In the genomic region with DNA sequence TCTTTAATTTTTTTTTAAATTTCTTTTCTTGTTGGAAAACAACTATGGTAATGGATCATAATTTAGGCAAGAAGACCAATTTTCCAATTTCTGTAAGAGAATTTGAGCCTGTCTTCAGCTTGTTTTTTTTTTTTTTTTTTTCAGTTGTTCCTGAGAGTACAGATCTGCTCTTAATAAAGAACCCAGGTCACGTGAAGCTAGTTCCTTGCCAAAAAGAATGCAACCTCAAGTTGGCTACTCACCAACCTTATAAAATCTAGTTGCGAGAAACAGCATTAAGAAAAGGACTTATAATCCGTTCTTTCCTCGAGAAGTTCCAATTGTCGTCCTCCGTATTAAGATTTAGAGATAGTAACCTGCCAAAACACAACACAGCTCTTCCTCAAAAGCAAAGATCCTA, we compare ENCODE assay signal across 26 mouse cellular contexts. TPM values are rescaled to one million over a fixed set of nuclear protein-coding genes. Genes with fewer than 3 reads are reported as not detected.
DNase-seq lines count a peak whose midpoint lies in the region; TF ChIP-seq lines count a peak whose summit lies in the region.
"Had no signal": no experiment of that assay in that cellular context is flagged by ENCODE, and none has a peak within 500 bp of the region (broad histone marks: within the 10 kb centered on the region; RNA-seq: fewer than 3 reads in every experiment).

No protein-coding gene starts in this region.

- no peak for TF ChIP-seq CTCF in C2C12 (IDR thresholded peaks at IDR 0.05; ENCODE audit: control insufficient read depth, insufficient read depth, insufficient read length)
- TF ChIP-seq CTCF in embryonic fibroblast, embryonic 13.5 days (IDR thresholded peaks at IDR 0.05; ENCODE audit: borderline replicate concordance, insufficient read depth, low read length), result no peak

- H3ac ChIP-seq in C2C12 (ENCODE audit: control insufficient read depth, insufficient read length, low read depth) (no peak overlapping the region), myocyte (ENCODE audit: control insufficient read depth, insufficient read length) (no peak overlapping the region)

- H3K79me3 ChIP-seq in C2C12 (ENCODE audit: low read depth), result no peaks in the 10 kb centered on the region

- peak; percentile 65 for DNase-seq in NIH3T3 (ENCODE audit: low read depth)
- no peak for DNase-seq in kidney, postnatal 36 days
- DNase-seq in kidney, adult 11 months, result no peak
- DNase-seq: adrenal gland, adult 2 months; cerebellum, adult 8-10 months; cerebellum, postnatal 36 days; gastrocnemius, postnatal 36 days; heart, adult 2 months; heart, postnatal 10 days; kidney, adult 18-20 months; layer of hippocampus, postnatal 36 days; left cerebral cortex, postnatal 4 days; lung, embryonic 14.5 days; lung, postnatal 14 days; midbrain, embryonic 14.5 days; retina, postnatal 1 day; right cerebral cortex, postnatal 14 days had no signal

- H3K4me1 ChIP-seq in embryonic fibroblast, embryonic 13.5 days (ENCODE audit: control insufficient read depth, insufficient read depth, low read length), result peaks cover 2% of the 10 kb centered on the region
- H3K4me1 ChIP-seq: heart, embryonic 13.5 days; hindbrain, embryonic 15.5 days; kidney, embryonic 15.5 days; liver, embryonic 15.5 days; neural tube, embryonic 15.5 days had no signal

- H3K27ac ChIP-seq in embryonic fibroblast, embryonic 13.5 days (ENCODE audit: insufficient read depth, low read length), result peak overlapping the region; percentile 34; the same call in 1 of the 2 replicates
- H3K27ac ChIP-seq: heart, adult 2 months; heart, embryonic 13.5 days; hindbrain, embryonic 15.5 days; kidney, embryonic 15.5 days; liver, embryonic 15.5 days; neural tube, embryonic 15.5 days had no signal

- H3K4me3 ChIP-seq in C2C12 (ENCODE audit: insufficient read depth, poor library complexity, severe bottlenecking), result no peak overlapping the region
- no peak overlapping the region for H3K4me3 ChIP-seq in embryonic fibroblast, embryonic 13.5 days (ENCODE audit: insufficient read depth, low read length)
- H3K4me3 ChIP-seq in myocyte, result no peak overlapping the region
- H3K4me3 ChIP-seq: heart, adult 2 months; heart, embryonic 13.5 days; hindbrain, embryonic 15.5 days; kidney, embryonic 15.5 days; liver, embryonic 15.5 days; neural tube, embryonic 15.5 days had no signal

- no peaks in the 10 kb centered on the region for H3K27me3 ChIP-seq in C2C12 (ENCODE audit: control insufficient read depth, insufficient read depth, insufficient read length)
- H3K27me3 ChIP-seq in myocyte (ENCODE audit: control insufficient read depth, insufficient read depth, insufficient read length), result no peaks in the 10 kb centered on the region
- H3K27me3 ChIP-seq: heart, embryonic 13.5 days; hindbrain, embryonic 15.5 days; kidney, embryonic 15.5 days; liver, embryonic 15.5 days; neural tube, embryonic 15.5 days had no signal

- H3K79me2 ChIP-seq in C2C12 (ENCODE audit: control insufficient read depth, insufficient read depth), result no peaks in the 10 kb centered on the region
- H3K79me2 ChIP-seq in myocyte (ENCODE audit: control insufficient read depth, insufficient read depth), result no peaks in the 10 kb centered on the region

- no peak for TF ChIP-seq POLR2A in embryonic fibroblast, embryonic 13.5 days (IDR thresholded peaks at IDR 0.05; ENCODE audit: low read depth, low read length)
- no peak for TF ChIP-seq POLR2A in myocyte (IDR thresholded peaks at IDR 0.05; ENCODE audit: insufficient read length, low read depth)

- no peak overlapping the region for H3K4me2 ChIP-seq in myocyte (ENCODE audit: low read depth)
- H3K4me2 ChIP-seq: heart, embryonic 13.5 days; hindbrain, embryonic 15.5 days; kidney, embryonic 15.5 days; liver, embryonic 15.5 days; lung, embryonic 14.5 days; neural tube, embryonic 15.5 days had no signal

- no peaks in the 10 kb centered on the region for H3K36me3 ChIP-seq in C2C12 (ENCODE audit: control insufficient read depth, insufficient read depth)
- H3K36me3 ChIP-seq in myocyte (ENCODE audit: control insufficient read depth, insufficient read depth), result no peaks in the 10 kb centered on the region
- H3K36me3 ChIP-seq: G1E; heart, embryonic 13.5 days; hindbrain, embryonic 15.5 days; kidney, embryonic 15.5 days; liver, embryonic 15.5 days; neural tube, embryonic 15.5 days had no signal

TF ChIP-seq in C2C12, 6 proteins besides CTCF, POLR2A, EP300 and RAD21:
- TF ChIP-seq FOSL1 (IDR thresholded peaks at IDR 0.05; ENCODE audit: insufficient read depth, low read length, poor library complexity, severe bottlenecking) (no peak), USF1 (IDR thresholded peaks at IDR 0.05; ENCODE audit: low read depth) (peak; percentile 14)

TF ChIP-seq in myocyte, 11 proteins besides CTCF, POLR2A, EP300 and RAD21:
- TF ChIP-seq USF1 (IDR thresholded peaks at IDR 0.05; ENCODE audit: low read depth), result peak; percentile 26
- no peak for TF ChIP-seq MYOG (IDR thresholded peaks at IDR 0.05; ENCODE audit: control insufficient read depth in 1 of 3, insufficient read depth in 1 of 3, insufficient read length in 2 of 3, low read depth in 2 of 3)

RNA-seq across cellular contexts. Expression of gene Intu, which starts 58.3 kb away (rescaled TPM):
- polyA plus RNA-seq in C2C12 (2012; fragmentation: generic; extraction: Trizol) (2.0 TPM), myocyte (2012; fragmentation: generic; extraction: Trizol) (2.7 TPM)
- polyA plus RNA-seq in embryonic fibroblast, embryonic 13.5 days (2011; ENCODE audit: insufficient read length, low read depth, missing spikeins), result 3.0 and 3.1 TPM in 2 replicates
